Mouse (Mus musculus) liver, postnatal 0 days (tissue): ENCODE measurements around the gene Fbxo34.

ENCODE experiments used
- CTCF ChIP-seq: sonication (generic); IDR thresholded peaks from 2 replicates; pipeline ENCODE4 v1.5.1; 2016; ENCODE audit warnings: antibody characterized with exemption, low read depth
- EP300 ChIP-seq: IDR thresholded peaks from 2 replicates; pipeline ENCODE4 v1.6.1; 2016; ENCODE audit warnings: antibody characterized with exemption, low read depth, mild to moderate bottlenecking

GRCm38 (mm10) chr14:47521609-47522008, 71.4 kb downstream of the Fbxo34 start:
- no peak for TF ChIP-seq CTCF
- TF ChIP-seq EP300 = no peak
